Mouse (Mus musculus) thymus, postnatal 14 days (tissue): Measurements from ENCODE around the gene Polr2j.
"Not testable (repeated sequence)": the region's sequence is repeated elsewhere in the genome, so short reads cannot be mapped to it uniquely, and the experiment has no call there.

Source experiments
- DNase-seq: peaks from one replicate; pipeline ENCODE4 v3.0.0; 2021

The Polr2j gene

DNA sequence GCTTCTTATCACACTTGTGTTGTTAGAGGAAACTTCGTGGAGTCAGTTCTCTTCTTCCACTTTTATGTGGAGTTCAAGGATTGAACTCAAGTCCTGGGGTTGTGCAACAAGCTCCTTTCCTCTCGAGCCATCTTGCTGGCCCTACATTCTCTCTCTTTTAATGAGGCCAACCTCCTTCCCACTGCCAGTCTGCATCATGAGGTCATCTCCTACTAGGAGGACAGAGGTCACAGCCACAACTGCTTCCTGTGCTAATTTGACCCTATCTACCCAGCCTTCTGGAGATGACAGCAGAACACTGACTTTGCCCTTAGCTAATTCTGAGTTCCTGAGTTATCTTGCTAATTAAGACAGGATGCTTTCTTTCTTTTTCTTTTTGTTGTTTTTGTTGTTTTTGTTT lies 7.9 kb upstream of the Polr2j start:
- DNase-seq: no peak

GRCm38 (mm10) chr5:136109042-136109441 lies 7.4 kb upstream of the Polr2j start:
- no peak for DNase-seq

- not testable (repeated sequence) for DNase-seq
Measured at GRCm38 (mm10) chr5:136113546-136113945, 2.9 kb upstream of the Polr2j start.

- DNase-seq: no peak
Measured at GRCm38 (mm10) chr5:136116784-136117112, 317 bp downstream of the Polr2j start.

DNA sequence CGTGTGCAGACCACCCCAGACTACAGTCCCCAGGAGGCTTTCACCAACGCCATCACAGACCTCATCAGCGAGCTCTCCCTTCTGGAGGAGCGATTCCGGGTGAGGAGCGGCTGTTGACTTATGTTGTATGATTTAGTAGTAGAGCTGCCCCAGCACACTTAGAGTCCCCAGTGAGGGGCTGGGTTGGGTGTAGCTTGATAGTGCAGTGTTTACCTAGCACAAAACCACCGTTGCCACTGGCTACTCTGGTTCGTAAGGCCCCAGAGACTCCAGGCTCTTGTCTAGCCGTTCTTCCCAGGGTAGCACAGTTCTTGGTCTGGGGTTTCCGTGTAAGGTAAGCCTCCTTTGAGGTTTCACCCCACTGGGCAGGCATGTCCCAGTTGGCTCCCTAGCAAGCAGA lies 5.7 kb downstream of the Polr2j start:
- no peak for DNase-seq

- DNase-seq: peak; percentile 98
Measured at GRCm38 (mm10) chr5:136135571-136136291, 19.3 kb downstream of the Polr2j start, which contains the start of the genes Lrwd1 and Alkbh4. Gene Lrwd1, minus strand, starts transcription at chr5:136136074. Gene Alkbh4, plus strand, starts transcription at chr5:136136146.

DNA sequence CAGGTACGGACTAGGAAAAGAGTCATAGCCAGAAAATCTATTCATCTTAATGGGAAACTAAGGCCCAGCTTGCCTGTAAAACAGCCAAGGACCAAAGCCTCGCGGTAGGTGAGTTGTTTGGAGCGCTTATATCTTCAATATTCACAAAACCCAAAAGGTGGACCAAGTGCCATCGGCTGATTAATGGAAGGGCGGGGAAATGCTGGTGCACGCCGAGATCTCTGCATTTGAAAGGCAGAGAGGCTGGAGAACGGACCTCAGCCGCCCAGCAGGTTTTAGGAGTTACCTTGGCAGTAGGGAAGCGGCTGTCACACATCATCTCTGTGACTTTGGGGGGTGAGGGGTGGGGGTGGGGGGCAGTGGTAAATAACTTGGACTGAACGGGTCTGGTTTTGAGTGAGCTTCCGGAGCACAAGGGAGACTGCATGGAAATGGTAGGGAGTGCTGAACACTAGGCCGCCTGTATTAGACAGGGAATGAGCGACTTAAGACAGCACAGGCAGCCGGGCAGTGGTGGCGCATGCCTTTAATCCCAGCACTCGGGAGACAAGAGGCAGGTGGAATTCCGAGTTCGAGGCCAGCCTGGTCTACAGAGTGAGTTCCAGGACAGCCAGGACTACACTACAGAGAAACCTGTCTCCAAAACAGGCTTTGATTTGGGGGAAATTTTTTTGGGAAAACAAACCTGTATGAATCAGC lies 20.0 kb downstream of the Polr2j start:
- DNase-seq: no peak

- peak; percentile 74 for DNase-seq
Measured at GRCm38 (mm10) chr5:136137658-136138274, 21.3 kb downstream of the Polr2j start.

DNA sequence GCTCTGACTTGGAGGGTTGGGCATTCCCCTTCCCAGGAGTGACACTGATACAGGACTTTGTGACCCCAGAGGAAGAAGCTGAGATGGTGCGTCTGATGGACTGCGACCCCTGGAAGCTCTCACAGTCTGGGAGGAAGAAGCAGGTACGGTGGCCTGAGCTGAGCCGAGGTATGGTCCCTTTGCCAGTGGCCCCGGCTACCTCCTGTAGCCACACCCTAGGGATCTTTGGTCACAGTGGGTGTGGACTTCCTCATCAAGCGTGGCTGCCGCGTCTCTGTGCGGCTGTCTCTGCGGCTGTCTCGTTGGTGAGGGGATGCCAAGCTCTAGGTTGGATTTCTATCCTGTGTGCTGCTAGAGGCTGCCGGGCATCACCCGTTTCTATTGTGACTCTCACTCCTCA lies 23.0 kb downstream of the Polr2j start:
- DNase-seq: no peak

DNA sequence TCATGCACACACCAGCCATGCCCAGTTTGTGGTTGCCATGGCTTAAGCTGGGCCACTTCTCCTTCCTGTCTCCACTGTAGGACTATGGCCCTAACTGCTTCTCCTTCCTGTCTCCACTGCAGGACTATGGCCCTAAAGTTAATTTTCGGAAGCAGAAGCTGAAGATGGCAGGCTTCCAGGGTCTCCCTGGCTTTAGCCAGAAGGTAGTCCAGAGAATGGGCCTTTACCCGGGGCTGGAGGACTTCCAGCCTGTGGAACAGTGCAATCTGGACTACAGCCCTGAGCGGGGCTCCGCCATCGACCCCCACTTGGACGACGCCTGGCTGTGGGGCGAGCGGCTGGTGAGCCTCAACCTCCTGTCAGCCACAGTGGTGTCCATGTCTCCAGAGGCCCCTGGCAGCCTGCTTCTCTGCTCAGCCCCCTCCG lies 23.6 kb downstream of the Polr2j start:
- no peak for DNase-seq

GRCm38 (mm10) chr5:136142746-136143145 lies 26.3 kb downstream of the Polr2j start:
- DNase-seq: no peak

GRCm38 (mm10) chr5:136143161-136143755 lies 26.8 kb downstream of the Polr2j start:
- peak; percentile 44 for DNase-seq

DNA sequence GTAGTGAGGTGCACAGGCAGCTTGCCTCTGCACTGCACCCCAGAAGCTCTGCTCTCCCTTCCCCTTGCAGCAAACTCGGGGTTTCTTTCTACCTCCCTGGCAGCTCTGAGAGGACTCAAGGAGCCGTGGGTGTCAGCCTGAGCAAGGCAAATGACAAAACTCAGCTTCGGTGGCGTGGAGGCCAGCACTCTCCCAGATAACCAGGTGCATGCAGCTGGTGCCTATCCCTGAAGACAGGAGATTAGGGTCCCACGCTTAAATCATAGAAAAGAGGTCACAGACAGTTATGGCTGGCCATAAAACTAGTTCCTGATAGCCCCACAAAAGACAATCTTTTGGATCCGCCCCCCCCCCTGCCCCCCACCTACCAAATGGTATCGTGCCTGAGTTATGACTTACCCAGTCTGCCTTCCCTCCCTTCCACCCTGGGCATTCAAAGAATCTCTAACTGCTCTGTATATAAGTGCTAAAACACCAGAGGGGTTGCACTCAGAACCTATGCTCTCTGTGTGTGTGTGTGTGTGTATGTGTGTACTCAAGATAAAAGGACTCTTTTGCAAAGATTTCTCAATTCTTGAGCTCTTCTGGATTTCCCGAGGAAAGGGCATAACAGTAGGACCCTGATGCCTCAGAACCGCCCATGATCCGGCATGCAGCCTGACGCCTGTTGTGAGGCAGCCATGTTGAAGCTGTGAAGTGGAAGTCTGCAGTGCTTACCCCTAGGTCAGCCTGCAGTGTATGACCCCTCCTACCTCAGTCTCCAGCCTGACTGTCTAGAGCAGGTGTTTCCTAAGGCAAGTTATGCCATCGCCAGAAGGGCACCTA lies 28.4 kb downstream of the Polr2j start:
- DNase-seq: no peak

GRCm38 (mm10) chr5:136146936-136147335 lies 30.5 kb downstream of the Polr2j start:
- DNase-seq: peak; percentile 84

GRCm38 (mm10) chr5:136147704-136148103 lies 31.3 kb downstream of the Polr2j start:
- peak; percentile 42 for DNase-seq

DNA sequence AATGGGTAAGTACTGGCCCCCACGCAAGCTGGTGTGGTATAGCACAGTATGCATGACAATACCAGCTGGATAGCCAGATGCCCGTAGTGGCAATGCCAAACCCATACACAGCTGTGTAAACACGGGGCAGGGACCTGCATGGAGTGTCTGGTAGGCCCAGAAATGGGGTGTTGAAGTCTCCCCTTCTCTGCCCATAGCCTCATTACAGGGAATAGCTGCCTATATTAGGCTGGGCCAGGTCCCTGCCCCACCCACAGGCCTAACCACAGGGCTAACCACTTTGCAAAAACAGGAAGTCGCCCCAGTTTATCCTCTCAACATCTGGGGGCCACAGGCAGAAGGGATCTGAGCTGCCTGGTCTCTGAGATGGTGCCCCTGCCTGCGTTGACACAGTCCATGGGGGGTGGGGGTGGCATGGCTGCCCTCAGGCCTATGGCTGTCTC lies 32.7 kb downstream of the Polr2j start:
- DNase-seq: peak; percentile 59

DNA sequence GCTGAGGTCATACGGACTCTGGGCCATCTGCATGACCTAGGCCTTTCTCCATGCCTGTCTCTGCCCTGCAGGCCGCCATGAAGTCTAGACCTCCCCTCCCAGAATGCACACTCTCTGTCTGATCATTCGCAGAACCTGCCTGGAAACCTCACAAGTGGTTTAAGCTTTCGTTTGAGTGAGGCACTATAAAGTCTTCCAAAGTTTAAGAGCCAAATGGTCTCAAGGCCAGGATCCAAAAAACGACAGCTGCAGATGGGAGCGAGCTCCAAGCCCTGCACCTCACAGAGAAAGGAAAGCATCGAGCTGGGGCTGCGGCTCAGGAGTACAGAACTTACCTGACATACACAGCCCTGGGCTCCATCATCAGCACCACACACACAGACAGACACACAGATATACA lies 35.9 kb downstream of the Polr2j start:
- DNase-seq: no peak

DNA sequence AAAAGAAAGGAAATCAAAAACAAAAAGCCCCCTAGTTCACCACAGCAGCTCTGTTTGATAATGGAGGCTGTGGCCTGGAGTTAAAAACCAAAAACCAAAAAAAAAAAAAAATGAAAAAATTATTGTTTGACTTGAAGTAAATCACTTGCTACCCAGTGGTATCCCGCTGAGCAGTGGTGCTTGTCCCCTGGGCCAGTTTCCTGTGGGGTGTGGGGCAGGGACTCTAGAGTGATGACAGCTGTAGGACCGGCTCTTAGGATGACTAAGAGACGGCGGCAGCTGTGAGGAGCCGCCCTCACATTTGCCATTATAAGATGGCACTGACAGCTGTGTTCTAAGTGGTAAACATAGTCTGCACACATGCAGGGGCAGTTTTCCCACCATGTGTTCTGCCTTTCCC lies 39.0 kb downstream of the Polr2j start:
- DNase-seq: no peak

DNA sequence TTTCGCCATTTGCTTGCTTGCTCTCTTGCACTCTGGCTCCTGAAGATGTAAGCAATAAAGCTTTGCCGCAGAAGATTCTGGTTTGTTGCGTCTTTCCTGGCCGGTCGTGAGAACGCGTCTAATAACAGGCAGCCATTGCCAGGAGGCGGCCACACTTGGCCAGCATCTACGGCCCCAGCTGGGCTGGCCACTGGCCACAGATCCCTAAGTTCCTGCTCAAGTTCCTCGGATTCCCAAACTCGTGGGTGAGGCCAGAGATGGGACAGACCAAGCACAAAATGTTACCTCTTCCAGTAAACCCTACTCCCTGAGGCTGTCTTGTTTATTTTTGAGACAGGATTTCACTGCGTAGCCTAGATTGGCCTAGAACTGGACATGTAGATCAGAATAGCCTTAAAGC lies 43.7 kb downstream of the Polr2j start:
- not testable (repeated sequence) for DNase-seq

- no peak for DNase-seq
Measured at GRCm38 (mm10) chr5:136163807-136164474, 47.5 kb downstream of the Polr2j start.

GRCm38 (mm10) chr5:136165246-136165645 lies 48.8 kb downstream of the Polr2j start:
- no peak for DNase-seq

DNA sequence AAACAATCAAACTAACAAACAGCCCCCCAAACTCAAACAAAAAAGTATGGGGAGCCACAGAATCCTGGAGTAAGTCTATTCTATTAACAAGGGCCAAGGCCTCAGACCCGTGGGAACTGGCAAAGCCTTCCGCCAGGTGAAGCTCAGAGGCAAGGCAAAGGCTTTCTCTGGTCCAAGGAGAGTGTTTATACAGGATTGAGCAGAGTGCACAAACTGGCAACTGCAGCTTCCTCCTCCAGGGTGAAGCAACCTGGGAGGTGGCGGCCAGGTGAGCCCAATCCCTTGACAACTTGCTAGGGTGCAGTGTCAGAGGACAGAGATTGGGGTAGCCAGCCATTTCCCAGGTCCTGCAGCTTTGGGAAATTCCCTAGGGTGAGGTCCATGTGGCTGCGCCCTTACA lies 50.9 kb downstream of the Polr2j start:
- DNase-seq: no peak
